Mouse (Mus musculus) embryonic facial prominence, embryonic 14.5 days (tissue): ENCODE results near the gene Cdh3. TPM values are rescaled to one million over a fixed set of nuclear protein-coding genes. Genes with fewer than 3 reads are reported as not detected.
A peak's percentile ranks its signal among the peaks of the same experiment; 100 is the strongest.

Source experiments
- ATAC-seq: fragments of 200-750 bp; cut with Nextera tagmentation; 2 replicates; pipeline ENCODE4 v1.8.0; 2017; ENCODE audit warnings: low read depth, moderate number of reproducible peaks, moderate TSS enrichment
- DNase-seq: peaks from one replicate; pipeline ENCODE4 v3.0.0-alpha.2; 2015; ENCODE audit warnings: low spot score
- H3K27ac ChIP-seq: fragments of 300-500 bp; sonication (generic); replicated peaks from 2 replicates; pipeline ENCODE4 v1.5.1; 2014; ENCODE audit warnings: low read depth, mild to moderate bottlenecking, low read length, moderate library complexity
- H3K27me3 ChIP-seq: fragments of 300-500 bp; sonication (generic); replicated peaks from 2 replicates; pipeline ENCODE4 v1.6.1; 2014; ENCODE audit warnings: low read length; ENCODE audit not compliant: control insufficient read depth, insufficient read depth
- H3K36me3 ChIP-seq: fragments of 300-500 bp; sonication (generic); 2 replicates; pipeline ENCODE4 v1.6.1; 2014; ENCODE audit warnings: low read length, mixed read lengths; ENCODE audit not compliant: control insufficient read depth, insufficient read depth
- H3K4me1 ChIP-seq: fragments of 300-500 bp; sonication (generic); 2 replicates; pipeline ENCODE4 v1.6.1; 2014; ENCODE audit warnings: antibody characterized with exemption, low read length; ENCODE audit not compliant: control insufficient read depth, insufficient read depth
- H3K4me2 ChIP-seq: fragments of 300-500 bp; sonication (generic); 2 replicates; pipeline ENCODE4 v1.6.1; 2014; ENCODE audit warnings: low read depth, mild to moderate bottlenecking, low read length, moderate library complexity, mixed read lengths
- H3K4me3 ChIP-seq: fragments of 300-500 bp; sonication (generic); 2 replicates; pipeline ENCODE4 v1.5.1; 2014; ENCODE audit warnings: low read depth, mild to moderate bottlenecking, low read length
- H3K9ac ChIP-seq: fragments of 300-500 bp; sonication (generic); 2 replicates; pipeline ENCODE4 v1.6.1; 2014; ENCODE audit warnings: low read depth, mild to moderate bottlenecking, low read length, moderate library complexity, mixed read lengths
- H3K9me3 ChIP-seq: fragments of 300-500 bp; sonication (generic); 2 replicates; pipeline ENCODE4 v1.6.1; 2016; ENCODE audit warnings: low read length; ENCODE audit not compliant: control insufficient read depth
- WGBS: fragments of 180-500 bp; shearing (Covaris S2); extraction: QIAGEN DNeasy Blood & Tissue Kit; methylation state at CpG from one replicate; pipeline ENCODE4 v1.1.7; 2014; 5-methylcytosine and 5-hydroxymethylcytosine counted together
- polyA plus RNA-seq: library from polyadenylated mRNA; unstranded; fragments of >200 nt; fragmentation: Nextera tagmentation; extraction: Ambion mirVana; gene quantifications from 2 replicates; pipeline ENCODE4 v1.2.1, GENCODE M21; 2014

Gene Cdh3
- polyA plus RNA-seq, 1 experiment from 2014 or later: 9.8 TPM

- peak; percentile 90 for DNase-seq
- peak; percentile 95 for ATAC-seq
- Histone ChIP-seq H3K4me1 (peaks cover 5% of the 10 kb centered on the region; the same call in 1 of the 2 replicates), H3K9ac (peak within 1 kb of the TSS; percentile 61), H3K9me3 (no peaks in the 10 kb centered on the region), H3K27me3 (peaks cover 59% of the 10 kb centered on the region), H3K4me3 (peak within 1 kb of the TSS; percentile 56), H3K27ac (no peak within 1 kb of the TSS), H3K4me2 (peak within 1 kb of the TSS; percentile 81), H3K36me3 (no peaks in the 10 kb centered on the region)
- 1% methylated on average over 29 of the region's 53 CpGs for WGBS
Measured at GRCm38 (mm10) chr8:106603131-106603819, 92.6 kb downstream of the Cdh3 start, which contains the start of gene Cdh1. TSS of gene Cdh1 (plus strand) at chr8:106603351.

GRCm38 (mm10) chr8:106603933-106604332, 93.2 kb downstream of the Cdh3 start:
- H3K27ac ChIP-seq: no peak overlapping the region

GRCm38 (mm10) chr8:106605657-106606056, 95.0 kb downstream of the Cdh3 start:
- no peak for DNase-seq
- H3K4me2 ChIP-seq: no peak overlapping the region
- H3K9ac ChIP-seq: no peak overlapping the region
- no peak for ATAC-seq
- 72% methylated on average over 7 of the region's 7 CpGs for WGBS
- peaks cover 5% of the 10 kb centered on the region; the same call in 1 of the 2 replicates for H3K4me1 ChIP-seq
- no peak overlapping the region for H3K4me3 ChIP-seq
- H3K9me3 ChIP-seq: no peaks in the 10 kb centered on the region
- H3K27me3 ChIP-seq: peaks cover 59% of the 10 kb centered on the region
- H3K36me3 ChIP-seq: no peaks in the 10 kb centered on the region
- H3K27ac ChIP-seq: no peak overlapping the region

More at GRCm38 (mm10) chr8:106603933-106604332, 93.2 kb downstream of the Cdh3 start:
- H3K4me2 ChIP-seq: peak overlapping the region; percentile 81
- peaks cover 59% of the 10 kb centered on the region for H3K27me3 ChIP-seq
- no peaks in the 10 kb centered on the region for H3K9me3 ChIP-seq
- peaks cover 5% of the 10 kb centered on the region; the same call in 1 of the 2 replicates for H3K4me1 ChIP-seq
- no peaks in the 10 kb centered on the region for H3K36me3 ChIP-seq
- H3K4me3 ChIP-seq: peak overlapping the region; percentile 56
- WGBS: 0% methylated on average over 17 of the region's 19 CpGs
- ATAC-seq (no peak), DNase-seq (no peak)
- H3K9ac ChIP-seq: peak overlapping the region; percentile 61

GRCm38 (mm10) chr8:106606121-106606520, 95.4 kb downstream of the Cdh3 start:
- Histone ChIP-seq H3K4me2 (no peak overlapping the region), H3K9ac (no peak overlapping the region), H3K4me1 (peaks cover 5% of the 10 kb centered on the region; the same call in 1 of the 2 replicates), H3K36me3 (no peaks in the 10 kb centered on the region), H3K9me3 (no peaks in the 10 kb centered on the region), H3K4me3 (no peak overlapping the region), H3K27ac (no peak overlapping the region), H3K27me3 (peaks cover 55% of the 10 kb centered on the region)
- no peak for DNase-seq
- no peak for ATAC-seq
- WGBS: 45% methylated on average over 4 of the region's 4 CpGs

- 30% methylated on average over 15 of the region's 15 CpGs for WGBS
- peaks cover 49% of the 10 kb centered on the region for H3K27me3 ChIP-seq
- H3K36me3 ChIP-seq: no peaks in the 10 kb centered on the region
- H3K9ac ChIP-seq: no peak overlapping the region
- no peak overlapping the region for H3K4me3 ChIP-seq
- H3K9me3 ChIP-seq: no peaks in the 10 kb centered on the region
- no peak overlapping the region for H3K4me2 ChIP-seq
- H3K4me1 ChIP-seq: peaks cover 5% of the 10 kb centered on the region; the same call in 1 of the 2 replicates
- H3K27ac ChIP-seq: no peak overlapping the region
- no peak for DNase-seq
- ATAC-seq: no peak
Measured at GRCm38 (mm10) chr8:106606601-106607145, 96.0 kb downstream of the Cdh3 start.

Other genes starting within 250 kb of the Cdh3 start
- 30.6 and 36.3 TPM in 2 replicates for gene Smpd3, start 172.9 kb upstream of the Cdh3 start, polyA plus RNA-seq
- 18.4 and 22.9 TPM in 2 replicates for gene Zfp90, start 95.6 kb upstream of the Cdh3 start, polyA plus RNA-seq
- not detected in 2 replicates for gene 6030452D12Rik, start 10.4 kb upstream of the Cdh3 start, polyA plus RNA-seq
- 11.4 and 13.7 TPM in 2 replicates for gene Gm10073, start 62.6 kb downstream of the Cdh3 start, polyA plus RNA-seq
- gene Cdh1, start 92.5 kb downstream of the Cdh3 start, polyA plus RNA-seq: 37.3 and 47.5 TPM in 2 replicates
- 6.1 and 7.2 TPM in 2 replicates for gene Tango6, start 172.2 kb downstream of the Cdh3 start, polyA plus RNA-seq